Comparison of ENCODE assay signal across 14 mouse cellular contexts in the genomic region with DNA sequence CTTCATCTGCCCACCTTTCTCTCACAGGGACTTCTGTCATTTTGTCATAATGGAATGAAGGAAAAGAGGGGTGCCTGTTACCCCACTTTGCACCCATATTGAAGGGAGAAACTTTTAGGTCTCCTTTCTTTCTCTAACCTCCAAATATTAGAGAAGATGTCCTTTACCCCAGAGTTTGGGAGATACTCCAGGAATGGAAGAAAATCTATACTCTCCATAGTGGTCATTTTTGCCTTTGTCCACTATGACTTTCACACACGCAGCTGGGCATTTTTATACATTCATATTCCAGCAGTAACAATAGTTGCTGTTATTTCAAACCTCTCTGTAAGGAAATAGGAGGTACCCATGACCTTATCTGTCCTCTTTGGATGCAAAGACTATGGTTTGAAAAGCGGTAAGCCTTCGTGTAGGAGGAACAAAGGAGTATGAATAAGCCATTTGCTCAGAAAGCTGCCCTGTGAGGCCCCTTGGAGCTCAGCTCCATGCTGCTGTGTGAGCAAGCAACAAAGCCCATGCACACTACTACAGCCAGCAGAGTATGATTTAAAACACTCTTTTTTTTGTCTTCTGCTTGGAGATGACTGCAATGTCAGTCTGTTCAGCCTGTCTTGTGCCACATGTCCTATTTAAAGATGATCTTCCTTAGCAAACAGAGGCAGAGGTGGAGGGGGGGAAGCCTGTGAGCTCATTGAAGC.
A peak's percentile ranks its signal among the peaks of the same experiment; 100 is the strongest.
DNase-seq lines count a peak whose midpoint lies in the region; ATAC-seq lines count a peak whose summit lies in the region.
"Had no signal": no experiment of that assay in that cellular context is flagged by ENCODE, and none has a peak within 500 bp of the region (broad histone marks: within the 10 kb centered on the region; RNA-seq: fewer than 3 reads in every experiment).

No protein-coding gene starts in this region.

- H3K4me1 ChIP-seq in heart, embryonic 12.5 days (replicated peaks): no peaks in the 10 kb centered on the region
- peaks cover 21% of the 10 kb centered on the region for H3K4me1 ChIP-seq in embryonic facial prominence, embryonic 10.5 days
- peaks cover 5% of the 10 kb centered on the region for H3K4me1 ChIP-seq in hindbrain, embryonic 11.5 days (replicated peaks; ENCODE audit: control insufficient read depth, insufficient read depth, low read length)
- H3K4me1 ChIP-seq in midbrain, embryonic 14.5 days (ENCODE audit: control insufficient read depth, insufficient read depth, low read length): peaks cover 16% of the 10 kb centered on the region
- peaks cover 9% of the 10 kb centered on the region; the same call in 1 of the 2 replicates for H3K4me1 ChIP-seq in kidney, embryonic 15.5 days
- H3K4me1 ChIP-seq: liver, embryonic 15.5 days had no signal

- H3K36me3 ChIP-seq in heart, embryonic 12.5 days: no peaks in the 10 kb centered on the region
- H3K36me3 ChIP-seq in embryonic facial prominence, embryonic 10.5 days (replicated peaks): peaks cover 8% of the 10 kb centered on the region; the same call in 1 of the 2 replicates
- H3K36me3 ChIP-seq in hindbrain, embryonic 11.5 days (ENCODE audit: control insufficient read depth, insufficient read depth, low read length): no peaks in the 10 kb centered on the region
- H3K36me3 ChIP-seq in midbrain, embryonic 14.5 days (ENCODE audit: control insufficient read depth, insufficient read depth, low read length): no peaks in the 10 kb centered on the region
- H3K36me3 ChIP-seq in kidney, embryonic 15.5 days: peaks cover 25% of the 10 kb centered on the region
- H3K36me3 ChIP-seq: liver, embryonic 15.5 days had no signal

- ATAC-seq in heart, embryonic 12.5 days (ENCODE audit: insufficient number of reproducible peaks, low FRiP score): no peak
- peak; percentile 83 for ATAC-seq in hindbrain, embryonic 11.5 days (ENCODE audit: low FRiP score)
- peak; percentile 73 for ATAC-seq in midbrain, embryonic 14.5 days (ENCODE audit: low FRiP score, low TSS enrichment)
- ATAC-seq in kidney, embryonic 15.5 days (replicated peaks; ENCODE audit: low FRiP score): no peak

- H3K9ac ChIP-seq in heart, embryonic 12.5 days: no peak overlapping the region
- H3K9ac ChIP-seq in hindbrain, embryonic 11.5 days (ENCODE audit: low read depth, low read length): no peak overlapping the region
- H3K9ac ChIP-seq in midbrain, embryonic 14.5 days (replicated peaks; ENCODE audit: low read length): no peak overlapping the region; the same call in 1 of the 2 replicates
- H3K9ac ChIP-seq in kidney, embryonic 15.5 days: no peak overlapping the region
- H3K9ac ChIP-seq: liver, embryonic 15.5 days had no signal

- no peaks in the 10 kb centered on the region for H3K9me3 ChIP-seq in heart, embryonic 12.5 days (replicated peaks)
- no peaks in the 10 kb centered on the region for H3K9me3 ChIP-seq in embryonic facial prominence, embryonic 10.5 days
- no peaks in the 10 kb centered on the region for H3K9me3 ChIP-seq in hindbrain, embryonic 11.5 days (ENCODE audit: control insufficient read depth, low read length)
- no peaks in the 10 kb centered on the region for H3K9me3 ChIP-seq in midbrain, embryonic 14.5 days (ENCODE audit: control insufficient read depth, low read length)
- no peaks in the 10 kb centered on the region for H3K9me3 ChIP-seq in kidney, embryonic 15.5 days (replicated peaks)
- H3K9me3 ChIP-seq: limb, embryonic 10.5 days; liver, embryonic 15.5 days had no signal

- 38% methylated on average over 3 of the region's 3 CpGs for WGBS in heart, embryonic 12.5 days
- WGBS in embryonic facial prominence, embryonic 10.5 days: 49% methylated on average over 3 of the region's 3 CpGs
- 11% methylated on average over 3 of the region's 3 CpGs for WGBS in hindbrain, embryonic 11.5 days
- WGBS in midbrain, embryonic 14.5 days: 2% methylated on average over 3 of the region's 3 CpGs
- 42% methylated on average over 3 of the region's 3 CpGs for WGBS in kidney, embryonic 15.5 days

- no peak overlapping the region for H3K27ac ChIP-seq in heart, embryonic 12.5 days (ENCODE audit: poor library complexity, severe bottlenecking)
- H3K27ac ChIP-seq in embryonic facial prominence, embryonic 10.5 days (replicated peaks): peak overlapping the region; percentile 4
- peak overlapping the region; percentile 72 for H3K27ac ChIP-seq in hindbrain, embryonic 11.5 days (ENCODE audit: low read depth, low read length)
- peak overlapping the region; percentile 70 for H3K27ac ChIP-seq in midbrain, embryonic 14.5 days (replicated peaks; ENCODE audit: low read depth, low read length)
- H3K27ac ChIP-seq in kidney, embryonic 15.5 days: no peak overlapping the region
- H3K27ac ChIP-seq: limb, embryonic 10.5 days; liver, embryonic 15.5 days; macrophage had no signal

- no peaks in the 10 kb centered on the region for H3K27me3 ChIP-seq in heart, embryonic 12.5 days (replicated peaks)
- 0 out of 2 replicates have a peak, but pooled peaks cover 6% of the 10 kb centered on the region for H3K27me3 ChIP-seq in embryonic facial prominence, embryonic 10.5 days (replicated peaks; ENCODE audit: low read depth, poor library complexity, severe bottlenecking)
- no peaks in the 10 kb centered on the region for H3K27me3 ChIP-seq in hindbrain, embryonic 11.5 days (ENCODE audit: control insufficient read depth, insufficient read depth, low read length)
- H3K27me3 ChIP-seq in midbrain, embryonic 14.5 days (ENCODE audit: control insufficient read depth, insufficient read depth, low read length): no peaks in the 10 kb centered on the region
- H3K27me3 ChIP-seq in kidney, embryonic 15.5 days: no peaks in the 10 kb centered on the region
- H3K27me3 ChIP-seq: liver, embryonic 15.5 days had no signal

- H3K4me3 ChIP-seq in heart, embryonic 12.5 days: no peak overlapping the region
- H3K4me3 ChIP-seq in embryonic facial prominence, embryonic 10.5 days: peak overlapping the region; percentile 8; the same call in 1 of the 2 replicates
- H3K4me3 ChIP-seq in hindbrain, embryonic 11.5 days (ENCODE audit: low read depth, low read length): no peak overlapping the region
- H3K4me3 ChIP-seq in midbrain, embryonic 14.5 days (replicated peaks; ENCODE audit: low read depth, low read length): no peak overlapping the region
- no peak overlapping the region for H3K4me3 ChIP-seq in kidney, embryonic 15.5 days (replicated peaks)
- H3K4me3 ChIP-seq: erythroblast, embryonic 14.5 days; limb, embryonic 10.5 days; liver, embryonic 15.5 days had no signal

- H3K4me2 ChIP-seq in heart, embryonic 12.5 days: no peak overlapping the region
- H3K4me2 ChIP-seq in hindbrain, embryonic 11.5 days (replicated peaks; ENCODE audit: low read depth, low read length): peak overlapping the region; percentile 25
- H3K4me2 ChIP-seq in midbrain, embryonic 14.5 days (ENCODE audit: low read length): peak overlapping the region; percentile 46
- H3K4me2 ChIP-seq in kidney, embryonic 15.5 days: no peak overlapping the region
- H3K4me2 ChIP-seq: liver, embryonic 15.5 days had no signal

- peak; percentile 15 for DNase-seq in heart, adult 11 months
- DNase-seq in embryonic facial prominence, embryonic 10.5 days (ENCODE audit: low spot score): no peak
- peak; percentile 50 for DNase-seq in hindbrain, embryonic 11.5 days (ENCODE audit: low spot score)
- peak; percentile 58 for DNase-seq in midbrain, embryonic 14.5 days
- no peak for DNase-seq in yolk sac, embryonic 10.5 days (ENCODE audit: low spot score)
- no peak for DNase-seq in urinary bladder, adult 2 months (ENCODE audit: low spot score)
- DNase-seq: gastrocnemius, postnatal 36 days; heart, postnatal 10 days had no signal

Comparison
In these comparisons a context has a peak if more than half of its experiments do, and no peak if none do; other contexts are left out.
1. DNase-seq: peak in heart, adult 11 months (single experiment), hindbrain, embryonic 11.5 days (single experiment) and midbrain, embryonic 14.5 days (single experiment); none in embryonic facial prominence, embryonic 10.5 days (single experiment), yolk sac, embryonic 10.5 days (single experiment) and urinary bladder, adult 2 months (single experiment).
2. ATAC-seq: peak in hindbrain, embryonic 11.5 days (single experiment) and midbrain, embryonic 14.5 days (single experiment); none in heart, embryonic 12.5 days (single experiment) and kidney, embryonic 15.5 days (single experiment).
3. H3K27ac ChIP-seq: peak in embryonic facial prominence, embryonic 10.5 days (single experiment), hindbrain, embryonic 11.5 days (single experiment) and midbrain, embryonic 14.5 days (single experiment); none in heart, embryonic 12.5 days (single experiment) and kidney, embryonic 15.5 days (single experiment).
4. H3K4me2 ChIP-seq: peak in hindbrain, embryonic 11.5 days (single experiment) and midbrain, embryonic 14.5 days (single experiment); none in heart, embryonic 12.5 days (single experiment) and kidney, embryonic 15.5 days (single experiment).